Mouse (Mus musculus) liver, embryonic 16.5 days (tissue): Measurements from ENCODE around the gene Hyal3. TPM values are rescaled to one million over a fixed set of nuclear protein-coding genes. Genes with fewer than 3 reads are reported as not detected.
A peak's percentile ranks its signal among the peaks of the same experiment; 100 is the strongest.

Experiments
- ATAC-seq: fragments of 200-750 bp; cut with Nextera tagmentation; 2 replicates; pipeline ENCODE4 v1.8.0; 2017; ENCODE audit warnings: low read depth, mild to moderate bottlenecking, moderate number of reproducible peaks, moderate library complexity
- H3K27ac ChIP-seq: fragments of 300-500 bp; sonication (generic); 2 replicates; pipeline ENCODE4 v1.5.1; 2014; ENCODE audit warnings: mild to moderate bottlenecking, low read length
- H3K27me3 ChIP-seq: fragments of 300-500 bp; sonication (generic); 2 replicates; pipeline ENCODE4 v1.6.1; 2014; ENCODE audit warnings: low read depth, low read length, mixed read lengths; ENCODE audit not compliant: control insufficient read depth, insufficient read depth
- H3K36me3 ChIP-seq: fragments of 300-500 bp; sonication (generic); 2 replicates; pipeline ENCODE4 v1.6.1; 2014; ENCODE audit warnings: mild to moderate bottlenecking; ENCODE audit not compliant: control insufficient read depth, insufficient read depth
- H3K4me1 ChIP-seq: fragments of 300-500 bp; sonication (generic); 2 replicates; pipeline ENCODE4 v1.6.1; 2014; ENCODE audit warnings: low read depth, low read length, mixed read lengths; ENCODE audit not compliant: control insufficient read depth
- H3K4me2 ChIP-seq: fragments of 300-500 bp; sonication (generic); 2 replicates; pipeline ENCODE4 v1.6.1; 2014; ENCODE audit warnings: low read depth, low read length, mixed read lengths
- H3K4me3 ChIP-seq: fragments of 300-500 bp; sonication (generic); 2 replicates; pipeline ENCODE4 v1.5.1; 2014; ENCODE audit warnings: low read depth, mild to moderate bottlenecking, low read length
- H3K9ac ChIP-seq: fragments of 300-500 bp; sonication (generic); 2 replicates; pipeline ENCODE4 v1.6.1; 2014; ENCODE audit warnings: low read depth, low read length
- H3K9me3 ChIP-seq: fragments of 300-500 bp; sonication (generic); replicated peaks from 2 replicates; pipeline ENCODE4 v1.6.1; 2016; ENCODE audit warnings: low read length; ENCODE audit not compliant: control insufficient read depth
- WGBS: fragments of 180-500 bp; shearing (Covaris S2); extraction: QIAGEN DNeasy Blood & Tissue Kit; methylation state at CpG from one replicate; pipeline ENCODE4 v1.1.7; 2014; ENCODE audit not compliant: insufficient replicate concordance; 5-methylcytosine and 5-hydroxymethylcytosine counted together
- polyA plus RNA-seq: library from polyadenylated mRNA; unstranded; fragments of >200 nt; fragmentation: Nextera tagmentation; extraction: Ambion mirVana; gene quantifications from 2 replicates; pipeline ENCODE4 v1.2.1, GENCODE M21; 2015

Gene Hyal3
- polyA plus RNA-seq, 1 experiment from 2014 or later, result 0.96 TPM

GRCm38 (mm10) chr9:107624951-107625350, 44.3 kb downstream of the Hyal3 start:
- peaks cover 13% of the 10 kb centered on the region for H3K36me3 ChIP-seq
- no peak overlapping the region for H3K4me3 ChIP-seq
- no peaks in the 10 kb centered on the region for H3K9me3 ChIP-seq
- no peak overlapping the region for H3K4me2 ChIP-seq
- WGBS, result 74% methylated on average over 3 of the region's 3 CpGs
- H3K9ac ChIP-seq, result peak overlapping the region; percentile 6; the same call in 1 of the 2 replicates
- peak overlapping the region; percentile 31 for H3K27ac ChIP-seq
- H3K27me3 ChIP-seq, result no peaks in the 10 kb centered on the region
- ATAC-seq, result no peak
- peaks cover 53% of the 10 kb centered on the region for H3K4me1 ChIP-seq

GRCm38 (mm10) chr9:107625351-107626128, 44.9 kb downstream of the Hyal3 start:
- 86% methylated on average over 12 of the region's 12 CpGs for WGBS
- Histone ChIP-seq H3K4me2 (0 out of 2 replicates have a peak overlapping the region, but pooled peaks have one; percentile 24), H3K36me3 (peaks cover 12% of the 10 kb centered on the region), H3K4me3 (no peak overlapping the region), H3K27me3 (no peaks in the 10 kb centered on the region), H3K9me3 (no peaks in the 10 kb centered on the region), H3K4me1 (peaks cover 58% of the 10 kb centered on the region), H3K27ac (peak overlapping the region; percentile 31), H3K9ac (peak overlapping the region; percentile 6; the same call in 1 of the 2 replicates)
- ATAC-seq, result no peak

- peak; percentile 27; the same call in 1 of the 2 replicates for ATAC-seq
- WGBS, result 42% methylated on average over 14 of the region's 15 CpGs
- Histone ChIP-seq H3K27me3 (no peaks in the 10 kb centered on the region), H3K9me3 (no peaks in the 10 kb centered on the region), H3K4me3 (0 out of 2 replicates have a peak overlapping the region, but pooled peaks have one; percentile 6), H3K4me1 (peaks cover 66% of the 10 kb centered on the region), H3K36me3 (peaks cover 12% of the 10 kb centered on the region), H3K4me2 (peak overlapping the region; percentile 24), H3K27ac (peak overlapping the region; percentile 30; the same call in 1 of the 2 replicates), H3K9ac (peak overlapping the region; percentile 36)
Measured at GRCm38 (mm10) chr9:107626158-107626843, 45.7 kb downstream of the Hyal3 start.

- peak overlapping the region; percentile 36 for H3K9ac ChIP-seq
- peak; percentile 30 for ATAC-seq
- H3K4me3 ChIP-seq, result 0 out of 2 replicates have a peak overlapping the region, but pooled peaks have one; percentile 6
- peak overlapping the region; percentile 55 for H3K27ac ChIP-seq
- H3K27me3 ChIP-seq, result no peaks in the 10 kb centered on the region
- H3K9me3 ChIP-seq, result no peaks in the 10 kb centered on the region
- 0% methylated on average over 2 of the region's 2 CpGs for WGBS
- peaks cover 72% of the 10 kb centered on the region for H3K4me1 ChIP-seq
- H3K36me3 ChIP-seq, result peaks cover 12% of the 10 kb centered on the region
- H3K4me2 ChIP-seq, result peak overlapping the region; percentile 21
Measured at GRCm38 (mm10) chr9:107626844-107627277, 46.2 kb downstream of the Hyal3 start.

GRCm38 (mm10) chr9:107627387-107628255, 47.0 kb downstream of the Hyal3 start:
- no peaks in the 10 kb centered on the region for H3K27me3 ChIP-seq
- no peak overlapping the region for H3K4me3 ChIP-seq
- H3K4me1 ChIP-seq, result peaks cover 79% of the 10 kb centered on the region
- H3K36me3 ChIP-seq, result peaks cover 9% of the 10 kb centered on the region
- no peak for ATAC-seq
- H3K9me3 ChIP-seq, result no peaks in the 10 kb centered on the region
- H3K9ac ChIP-seq, result peak overlapping the region; percentile 22; the same call in 1 of the 2 replicates
- H3K27ac ChIP-seq, result peak overlapping the region; percentile 55
- 44% methylated on average over 20 of the region's 20 CpGs for WGBS
- peak overlapping the region; percentile 21; the same call in 1 of the 2 replicates for H3K4me2 ChIP-seq

GRCm38 (mm10) chr9:107628721-107629410, 48.2 kb downstream of the Hyal3 start:
- Histone ChIP-seq H3K4me3 (peak overlapping the region; percentile 17; the same call in 1 of the 2 replicates), H3K27me3 (no peaks in the 10 kb centered on the region), H3K4me2 (peak overlapping the region; percentile 49), H3K4me1 (peaks cover 89% of the 10 kb centered on the region), H3K27ac (peak overlapping the region; percentile 77), H3K9me3 (no peaks in the 10 kb centered on the region), H3K9ac (peak overlapping the region; percentile 52; the same call in 1 of the 2 replicates), H3K36me3 (peaks cover 9% of the 10 kb centered on the region)
- ATAC-seq, result no peak
- WGBS, result 48% methylated on average over 15 of the region's 15 CpGs

GRCm38 (mm10) chr9:107629411-107629730, 48.8 kb downstream of the Hyal3 start:
- Histone ChIP-seq H3K4me3 (0 out of 2 replicates have a peak overlapping the region, but pooled peaks have one; percentile 17), H3K4me2 (peak overlapping the region; percentile 49), H3K9ac (peak overlapping the region; percentile 52; the same call in 1 of the 2 replicates), H3K36me3 (peaks cover 9% of the 10 kb centered on the region), H3K27me3 (no peaks in the 10 kb centered on the region), H3K27ac (peak overlapping the region; percentile 77), H3K9me3 (no peaks in the 10 kb centered on the region), H3K4me1 (peaks cover 93% of the 10 kb centered on the region)
- no peak for ATAC-seq
- WGBS, result 9% methylated on average over 4 of the region's 4 CpGs
